Mouse (Mus musculus) regulatory T cell (primary cell): Measurements from ENCODE around the gene Ulk4.

Experiments used
- in situ Hi-C: fragments of 300-600 bp; cut with MboI, MseI; formaldehyde crosslinking; loops from one replicate; pipeline ENCODE4 v1.15.1; 2025; ENCODE audit warnings: high pct_unique_total_duplicates

Gene Ulk4

GRCm38 (mm10) chr9:121299976-121300570 is 23.1 kb upstream of the Ulk4 start:
- in situ Hi-C loops: no loop called here

- in situ Hi-C loops: no loop called here
Measured at GRCm38 (mm10) chr9:121299223-121299755, 22.3 kb upstream of the Ulk4 start.

GRCm38 (mm10) chr9:121298411-121299091 is 21.6 kb upstream of the Ulk4 start:
- in situ Hi-C loops: no loop called here

GRCm38 (mm10) chr9:121298065-121298398 is 21.0 kb upstream of the Ulk4 start:
- in situ Hi-C loops: no loop called here

GRCm38 (mm10) chr9:121297171-121298064 is 20.4 kb upstream of the Ulk4 start, which contains the start of gene Trak1:
Gene Trak1 (plus strand): TSS chr9:121297502.
- in situ Hi-C loops: no loop called here

GRCm38 (mm10) chr9:121295221-121295620 is 18.2 kb upstream of the Ulk4 start:
- in situ Hi-C loops: no loop called here

- in situ Hi-C loops: no loop called here
Measured at GRCm38 (mm10) chr9:121293187-121293586, 16.2 kb upstream of the Ulk4 start.

GRCm38 (mm10) chr9:121291275-121291674 is 14.3 kb upstream of the Ulk4 start:
- in situ Hi-C loops: no loop called here

GRCm38 (mm10) chr9:121286325-121286901 is 9.4 kb upstream of the Ulk4 start:
- in situ Hi-C loops: loop anchor here (5.0 kb wide), 1 partner anchor 76 kb away; no protein-coding TSS in a partner anchor

- in situ Hi-C loops: loop anchor here (5.0 kb wide), 1 partner anchor 77 kb away; no protein-coding TSS in a partner anchor
Measured at GRCm38 (mm10) chr9:121285341-121286324, 8.6 kb upstream of the Ulk4 start.

GRCm38 (mm10) chr9:121284422-121284821 is 7.4 kb upstream of the Ulk4 start:
- in situ Hi-C loops: no loop called here

- in situ Hi-C loops: no loop called here
Measured at GRCm38 (mm10) chr9:121283620-121284185, 6.7 kb upstream of the Ulk4 start.

GRCm38 (mm10) chr9:121281891-121282290 is 4.9 kb upstream of the Ulk4 start:
- in situ Hi-C loops: no loop called here

GRCm38 (mm10) chr9:121279216-121279615 is 2.2 kb upstream of the Ulk4 start:
- in situ Hi-C loops: no loop called here

- in situ Hi-C loops: no loop called here
Measured at GRCm38 (mm10) chr9:121276745-121277117, 266 bp downstream of the Ulk4 start.

- in situ Hi-C loops: no loop called here
Measured at GRCm38 (mm10) chr9:121271561-121271960, 5.4 kb downstream of the Ulk4 start.

- in situ Hi-C loops: no loop called here
Measured at GRCm38 (mm10) chr9:121271149-121271548, 5.8 kb downstream of the Ulk4 start.

GRCm38 (mm10) chr9:121265307-121265706 is 11.7 kb downstream of the Ulk4 start:
- in situ Hi-C loops: no loop called here

- in situ Hi-C loops: no loop called here
Measured at GRCm38 (mm10) chr9:121257106-121257505, 19.9 kb downstream of the Ulk4 start.

GRCm38 (mm10) chr9:121254761-121255160 is 22.2 kb downstream of the Ulk4 start:
- in situ Hi-C loops: loop anchor here (5.0 kb wide), 1 partner anchor 343 kb away; no protein-coding TSS in a partner anchor
